Mouse (Mus musculus): ENCODE measurements around the gene Hsf2.

GRCm38 (mm10) chr10:57437898-57438297 is 48.3 kb upstream of the Hsf2 start:
- TF ChIP-seq CTCF (IDR thresholded peaks at IDR 0.05; ENCODE audit: extremely low read depth, insufficient read depth, insufficient read length, insufficient replicate concordance) (no peak), POLR2A (IDR thresholded peaks at IDR 0.05; ENCODE audit: low read depth, low read length) (no peak)
